Mouse (Mus musculus) embryonic facial prominence, embryonic 13.5 days (tissue): Measurements from ENCODE around the gene Rragc. TPM values are rescaled to one million over a fixed set of nuclear protein-coding genes. Genes with fewer than 3 reads are reported as not detected.

Experiments
- ATAC-seq: fragments of 200-750 bp; cut with Nextera tagmentation; 2 replicates; pipeline ENCODE4 v1.8.0; 2017; ENCODE audit warnings: low read depth; ENCODE audit not compliant: insufficient number of reproducible peaks, insufficient read depth, low FRiP score, low TSS enrichment
- H3K27ac ChIP-seq: fragments of 300-500 bp; sonication (generic); 2 replicates; pipeline ENCODE4 v1.5.1; 2015; ENCODE audit warnings: moderate library complexity, mild to moderate bottlenecking, inconsistent platforms
- H3K27me3 ChIP-seq: fragments of 300-500 bp; sonication (generic); 2 replicates; pipeline ENCODE4 v1.6.1; 2015; ENCODE audit warnings: mild to moderate bottlenecking, inconsistent platforms
- H3K36me3 ChIP-seq: fragments of 300-500 bp; sonication (generic); 2 replicates; pipeline ENCODE4 v1.6.1; 2015; ENCODE audit warnings: mild to moderate bottlenecking, inconsistent platforms
- H3K4me1 ChIP-seq: fragments of 300-500 bp; sonication (generic); 2 replicates; pipeline ENCODE4 v1.6.1; 2015; ENCODE audit warnings: inconsistent platforms
- H3K4me2 ChIP-seq: fragments of 300-500 bp; sonication (generic); 2 replicates; pipeline ENCODE4 v1.6.1; 2015; ENCODE audit warnings: moderate library complexity, mild to moderate bottlenecking, inconsistent platforms
- H3K4me3 ChIP-seq: fragments of 300-500 bp; sonication (generic); 2 replicates; pipeline ENCODE4 v1.5.1; 2015; ENCODE audit warnings: mild to moderate bottlenecking, inconsistent platforms
- H3K9ac ChIP-seq: fragments of 300-500 bp; sonication (generic); 2 replicates; pipeline ENCODE4 v1.6.1; 2015; ENCODE audit warnings: mild to moderate bottlenecking, inconsistent platforms
- H3K9me3 ChIP-seq: fragments of 300-500 bp; sonication (generic); 2 replicates; pipeline ENCODE4 v1.6.1; 2016; ENCODE audit warnings: inconsistent platforms
- WGBS: fragments of 180-500 bp; shearing (Covaris S2); methylation state at CpG from one replicate; pipeline ENCODE4 v1.1.7; 2015; ENCODE audit warnings: mixed read lengths; 5-methylcytosine and 5-hydroxymethylcytosine counted together
- polyA plus RNA-seq: library from polyadenylated mRNA; unstranded; fragments of >200 nt; fragmentation: Nextera tagmentation; extraction: Ambion mirVana; gene quantifications from 2 replicates; pipeline ENCODE4 v1.2.1, GENCODE M21; 2015

The Rragc gene
- polyA plus RNA-seq, result 58.3 and 60.0 TPM in 2 replicates

- Histone ChIP-seq H3K36me3 (peaks cover 32% of the 10 kb centered on the region), H3K9ac (peak within 1 kb of the TSS; percentile 98), H3K4me2 (peak within 1 kb of the TSS; percentile 85), H3K27ac (peak within 1 kb of the TSS; percentile 85), H3K27me3 (no peaks in the 10 kb centered on the region), H3K4me1 (peaks cover 17% of the 10 kb centered on the region), H3K9me3 (no peaks in the 10 kb centered on the region), H3K4me3 (peak within 1 kb of the TSS; percentile 99)
- under 1% methylated on average over 46 of the region's 49 CpGs for WGBS
- ATAC-seq, result peak; percentile 99
Measured at GRCm38 (mm10) chr4:123916748-123917547, at the start of gene Rragc. Gene Rragc (plus strand): TSS chr4:123917446.

GRCm38 (mm10) chr4:123893726-123894125 is 23.5 kb upstream of the Rragc start:
- H3K27ac ChIP-seq, result no peak overlapping the region

DNA sequence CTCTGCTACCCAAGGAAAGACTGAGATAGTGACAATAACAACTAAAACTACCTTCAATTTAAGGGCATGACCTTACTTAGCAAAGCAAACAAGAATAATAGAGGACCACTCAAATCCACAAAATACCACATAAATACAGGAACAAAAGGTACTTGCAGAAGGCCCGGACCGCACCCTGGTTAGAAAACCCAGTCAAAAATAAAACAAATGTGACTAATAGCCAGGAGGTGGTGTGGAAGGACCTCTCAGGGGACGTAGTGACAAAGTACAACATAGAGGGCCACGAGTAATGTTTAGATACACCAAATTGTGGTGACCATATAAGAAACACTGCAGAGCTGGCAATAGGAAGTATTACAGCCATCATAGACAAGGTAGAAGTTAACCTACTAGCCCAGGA is 23.0 kb upstream of the Rragc start:
- Histone ChIP-seq H3K4me3 (no peak overlapping the region), H3K27me3 (no peaks in the 10 kb centered on the region), H3K9me3 (no peaks in the 10 kb centered on the region), H3K36me3 (no peaks in the 10 kb centered on the region), H3K4me2 (no peak overlapping the region), H3K9ac (no peak overlapping the region), H3K4me1 (no peaks in the 10 kb centered on the region), H3K27ac (no peak overlapping the region)
- no peak for ATAC-seq
- WGBS, result 89% methylated on average over 4 of the region's 4 CpGs

More at GRCm38 (mm10) chr4:123893726-123894125, 23.5 kb upstream of the Rragc start:
- H3K9ac ChIP-seq, result no peak overlapping the region
- no peaks in the 10 kb centered on the region for H3K4me1 ChIP-seq
- no peaks in the 10 kb centered on the region for H3K9me3 ChIP-seq
- H3K4me3 ChIP-seq, result no peak overlapping the region
- H3K27me3 ChIP-seq, result no peaks in the 10 kb centered on the region
- ATAC-seq, result no peak
- no peaks in the 10 kb centered on the region for H3K36me3 ChIP-seq
- no peak overlapping the region for H3K4me2 ChIP-seq
- 85% methylated on average over 5 of the region's 5 CpGs for WGBS

GRCm38 (mm10) chr4:123898696-123899095 is 18.6 kb upstream of the Rragc start:
- Histone ChIP-seq H3K36me3 (no peaks in the 10 kb centered on the region), H3K27me3 (no peaks in the 10 kb centered on the region), H3K9ac (no peak overlapping the region), H3K27ac (no peak overlapping the region), H3K4me1 (no peaks in the 10 kb centered on the region), H3K4me3 (no peak overlapping the region), H3K4me2 (no peak overlapping the region), H3K9me3 (no peaks in the 10 kb centered on the region)
- no peak for ATAC-seq
- 11% methylated on average over 5 of the region's 5 CpGs for WGBS

GRCm38 (mm10) chr4:123903432-123903831 is 13.8 kb upstream of the Rragc start:
- no peak overlapping the region for H3K4me2 ChIP-seq
- H3K4me1 ChIP-seq, result peaks cover 11% of the 10 kb centered on the region
- 80% methylated on average over 3 of the region's 3 CpGs for WGBS
- no peak overlapping the region for H3K9ac ChIP-seq
- H3K9me3 ChIP-seq, result no peaks in the 10 kb centered on the region
- no peak overlapping the region for H3K27ac ChIP-seq
- ATAC-seq, result no peak
- no peaks in the 10 kb centered on the region for H3K36me3 ChIP-seq
- no peaks in the 10 kb centered on the region for H3K27me3 ChIP-seq
- no peak overlapping the region for H3K4me3 ChIP-seq

DNA sequence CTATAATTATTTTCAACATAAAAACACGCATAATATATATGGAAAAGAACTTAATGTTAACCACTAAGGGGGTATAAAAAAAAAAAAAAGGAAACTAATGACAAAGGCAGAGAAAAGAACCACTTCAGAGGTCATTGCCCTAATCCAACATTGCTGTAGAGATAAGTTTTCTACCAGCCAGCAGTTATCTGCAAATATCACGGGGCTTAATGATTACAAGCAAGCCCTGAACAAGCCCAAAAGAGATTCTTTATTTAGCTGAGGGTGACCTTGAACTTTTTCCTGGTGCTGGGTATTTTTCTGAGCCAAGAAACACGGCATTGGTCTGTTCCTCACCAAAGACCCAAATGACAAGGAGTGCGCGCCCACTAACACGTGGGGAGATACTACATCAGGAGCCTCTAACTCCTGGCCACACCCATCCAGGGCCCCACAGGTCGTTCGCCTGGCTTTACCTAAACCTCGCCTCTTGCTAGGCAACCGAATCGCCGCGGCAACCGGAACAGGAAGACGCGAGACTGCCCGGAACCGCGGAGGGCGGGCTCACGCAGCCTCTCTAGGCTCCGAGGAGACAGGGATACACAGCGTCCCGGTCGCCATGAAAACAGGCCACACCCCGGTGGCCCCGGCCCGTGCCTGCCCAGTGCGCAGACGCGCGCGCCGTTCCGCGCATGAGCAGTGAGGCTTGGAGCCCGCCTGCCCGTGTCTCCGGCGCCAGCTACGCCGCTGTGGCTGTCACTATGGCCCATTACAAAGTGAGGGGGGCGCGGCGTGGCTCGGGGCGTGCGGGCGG is 12.7 kb upstream of the Rragc start, which contains the start of gene Mycbp:
Mycbp (plus strand) TSS at position 500 of the 793 bp plus-strand sequence.
- under 1% methylated on average over 49 of the region's 49 CpGs for WGBS
- peak; percentile 99 for ATAC-seq
- Histone ChIP-seq H3K4me2 (peak within 1 kb of the TSS; percentile 70), H3K9ac (peak within 1 kb of the TSS; percentile 87), H3K4me1 (peaks cover 11% of the 10 kb centered on the region), H3K27me3 (no peaks in the 10 kb centered on the region), H3K4me3 (peak within 1 kb of the TSS; percentile 80), H3K27ac (peak within 1 kb of the TSS; percentile 82), H3K36me3 (peaks cover 7% of the 10 kb centered on the region; the same call in 1 of the 2 replicates), H3K9me3 (no peaks in the 10 kb centered on the region)

DNA sequence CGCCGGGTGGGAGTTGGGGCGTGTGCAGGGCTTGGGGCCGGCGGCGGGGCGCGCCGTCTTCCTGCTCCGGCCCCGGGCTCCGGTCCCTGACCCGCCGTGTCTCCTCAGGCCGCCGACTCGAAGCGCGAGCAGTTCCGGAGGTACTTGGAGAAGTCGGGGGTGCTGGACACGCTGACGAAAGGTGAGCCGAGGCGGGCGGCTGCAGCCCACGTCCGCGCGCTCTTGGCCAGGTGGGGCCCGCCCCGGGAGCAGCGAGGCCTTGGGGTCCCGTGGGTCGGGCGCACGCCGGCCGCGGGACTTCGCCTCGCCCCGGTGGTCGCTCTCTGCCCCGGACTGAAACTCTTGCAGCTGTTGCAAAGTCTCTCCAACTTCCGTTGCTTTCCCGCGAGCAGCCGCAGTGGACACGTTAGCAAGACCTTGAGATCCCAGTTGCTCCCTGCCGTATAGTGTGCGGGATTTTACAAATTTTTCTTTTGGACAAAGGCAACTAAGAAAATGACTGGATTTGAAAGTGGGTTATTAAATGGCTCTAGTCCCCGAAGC is 12.0 kb upstream of the Rragc start:
- H3K4me2 ChIP-seq, result peak overlapping the region; percentile 70
- peak overlapping the region; percentile 87 for H3K9ac ChIP-seq
- H3K4me3 ChIP-seq, result peak overlapping the region; percentile 80
- peaks cover 11% of the 10 kb centered on the region for H3K4me1 ChIP-seq
- peak overlapping the region; percentile 82 for H3K27ac ChIP-seq
- H3K27me3 ChIP-seq, result no peaks in the 10 kb centered on the region
- no peaks in the 10 kb centered on the region for H3K9me3 ChIP-seq
- under 1% methylated on average over 53 of the region's 53 CpGs for WGBS
- H3K36me3 ChIP-seq, result peaks cover 13% of the 10 kb centered on the region
- ATAC-seq, result peak; percentile 29; the same call in 1 of the 2 replicates

DNA sequence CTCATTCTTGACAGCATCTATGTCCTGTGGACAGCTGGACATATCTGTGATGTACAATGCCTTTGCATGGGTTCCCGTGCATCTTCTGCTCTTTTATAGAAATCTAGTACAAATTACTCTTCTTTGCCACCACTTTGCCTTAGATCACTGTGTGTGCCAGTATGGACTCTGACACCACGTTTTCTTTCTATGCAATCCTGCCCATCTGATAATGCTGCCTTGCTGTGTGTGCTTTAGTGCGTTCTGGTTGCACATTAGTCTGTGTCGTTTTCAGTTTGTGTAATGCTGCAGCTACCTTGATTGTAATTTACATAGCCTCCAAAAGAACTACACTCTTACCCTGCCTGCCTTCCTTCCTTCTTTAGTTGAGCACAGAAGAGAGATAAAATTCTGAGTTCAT is 5.7 kb upstream of the Rragc start:
- no peak for ATAC-seq
- WGBS, result 94% methylated on average over 4 of the region's 4 CpGs
- H3K27ac ChIP-seq, result no peak overlapping the region

GRCm38 (mm10) chr4:123912431-123912830 is 4.8 kb upstream of the Rragc start:
- Histone ChIP-seq H3K27ac (no peak overlapping the region), H3K9me3 (no peaks in the 10 kb centered on the region), H3K4me3 (no peak overlapping the region), H3K27me3 (no peaks in the 10 kb centered on the region), H3K9ac (no peak overlapping the region), H3K36me3 (peaks cover 38% of the 10 kb centered on the region), H3K4me2 (no peak overlapping the region), H3K4me1 (peaks cover 8% of the 10 kb centered on the region)
- no peak for ATAC-seq
- WGBS, result 80% methylated on average over 2 of the region's 2 CpGs

More for the DNA sequence above, 5.7 kb upstream of the Rragc start:
- Histone ChIP-seq H3K36me3 (peaks cover 38% of the 10 kb centered on the region), H3K27me3 (no peaks in the 10 kb centered on the region), H3K4me2 (no peak overlapping the region), H3K4me3 (no peak overlapping the region), H3K4me1 (peaks cover 12% of the 10 kb centered on the region), H3K9me3 (no peaks in the 10 kb centered on the region), H3K9ac (no peak overlapping the region)

GRCm38 (mm10) chr4:123917548-123918140 is 398 bp downstream of the Rragc start, which contains the start of gene 4930535I16Rik:
Gene 4930535I16Rik (minus strand): TSS chr4:123918022.
- H3K27me3 ChIP-seq, result no peaks in the 10 kb centered on the region
- peaks cover 17% of the 10 kb centered on the region for H3K4me1 ChIP-seq
- no peaks in the 10 kb centered on the region for H3K9me3 ChIP-seq
- H3K9ac ChIP-seq, result peak within 1 kb of the TSS; percentile 98
- peak within 1 kb of the TSS; percentile 85 for H3K4me2 ChIP-seq
- ATAC-seq, result peak; percentile 66
- WGBS, result under 1% methylated on average over 58 of the region's 63 CpGs
- H3K27ac ChIP-seq, result peak within 1 kb of the TSS; percentile 85
- H3K36me3 ChIP-seq, result peaks cover 30% of the 10 kb centered on the region
- H3K4me3 ChIP-seq, result peak within 1 kb of the TSS; percentile 99

DNA sequence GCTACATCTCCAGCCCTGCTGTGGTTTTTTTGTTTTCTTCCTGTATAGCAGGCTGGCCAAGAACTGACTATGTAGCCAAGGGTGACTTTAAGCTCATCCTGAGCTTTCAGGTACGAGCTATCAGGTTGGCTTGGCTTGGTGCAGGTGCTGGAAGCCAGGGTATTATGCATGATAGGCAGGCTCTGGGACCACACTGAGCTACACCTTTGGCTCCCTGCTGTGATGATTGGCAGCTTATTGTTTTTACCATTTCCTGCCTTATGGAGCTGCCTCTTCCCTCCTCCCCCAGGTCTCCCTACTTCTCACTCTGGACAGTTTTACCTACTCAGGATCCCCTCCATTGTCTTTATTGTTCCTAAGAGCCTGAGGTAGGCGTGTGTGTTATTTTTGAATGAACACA is 1.6 kb downstream of the Rragc start:
- H3K27me3 ChIP-seq, result no peaks in the 10 kb centered on the region
- no peak overlapping the region for H3K27ac ChIP-seq
- no peaks in the 10 kb centered on the region for H3K9me3 ChIP-seq
- H3K36me3 ChIP-seq, result peaks cover 32% of the 10 kb centered on the region
- ATAC-seq, result no peak
- H3K4me1 ChIP-seq, result peaks cover 17% of the 10 kb centered on the region
- WGBS, result 66% methylated on average over 2 of the region's 2 CpGs
- peak overlapping the region; percentile 85 for H3K4me2 ChIP-seq
- peak overlapping the region; percentile 99 for H3K4me3 ChIP-seq
- H3K9ac ChIP-seq, result peak overlapping the region; percentile 98
